Mouse (Mus musculus) urinary bladder, adult 18-20 months (tissue): ENCODE measurements around the gene Rhebl1.
A peak's percentile ranks its signal among the peaks of the same experiment; 100 is the strongest.

Experiments
- DNase-seq, 2 experiments: peaks; one replicate each; pipeline ENCODE4 v3.0.0; 2022; ENCODE audit warnings: low spot score in 2 of 2, mixed read lengths in 2 of 2

Rhebl1 gene

DNA sequence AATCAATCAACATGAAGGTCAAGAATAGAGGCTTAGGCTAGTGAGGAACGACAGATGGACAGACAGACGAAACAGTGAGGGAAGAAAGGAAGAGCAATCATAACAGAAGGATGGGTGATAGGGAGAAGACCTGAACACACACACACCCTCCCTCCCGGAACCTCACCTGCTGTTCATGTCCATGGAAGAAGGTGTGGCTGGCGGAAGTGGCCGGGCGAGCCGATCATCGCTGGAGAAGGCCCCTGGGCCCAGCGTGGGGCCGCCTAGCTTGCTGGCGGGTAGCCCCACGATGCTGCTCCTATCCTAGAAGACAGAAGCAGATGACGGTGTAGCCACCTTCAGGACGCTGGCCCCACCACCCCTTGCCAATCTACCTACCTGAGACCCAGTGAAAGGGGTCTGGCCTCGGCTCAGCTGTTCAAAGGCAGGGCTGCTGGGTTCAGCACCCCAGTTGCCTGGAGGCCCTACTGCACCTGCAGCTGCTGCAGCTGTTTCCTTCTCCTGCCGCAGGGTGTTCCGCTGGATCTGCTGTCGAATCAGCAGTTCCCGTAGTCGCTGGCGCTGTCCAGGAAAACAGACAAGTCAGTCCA is 43.0 kb downstream of the Rhebl1 start:
- DNase-seq = no peak

DNA sequence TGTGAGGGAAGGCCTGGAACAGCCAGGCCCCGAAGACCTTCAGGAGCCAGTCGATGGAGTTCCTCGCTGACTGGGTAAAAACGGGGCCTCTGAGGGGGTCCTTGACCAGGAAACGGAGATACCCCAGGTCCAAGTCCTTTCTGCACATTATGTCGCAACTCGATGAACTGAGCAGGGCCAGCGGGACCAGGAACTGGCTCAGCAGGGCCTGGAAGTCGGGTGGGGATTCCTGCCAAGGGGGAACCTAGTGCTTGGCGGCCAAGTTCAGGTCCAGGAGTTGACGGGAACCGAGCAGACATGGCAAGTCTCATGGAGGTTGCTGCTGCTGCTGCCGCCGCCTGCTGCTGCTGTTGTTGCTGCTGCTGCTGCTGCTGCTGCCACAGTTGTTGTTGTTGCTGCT is 43.7 kb downstream of the Rhebl1 start:
- no peak for DNase-seq

- DNase-seq = no peak
These were observed 44.3 kb downstream of the Rhebl1 start for GRCm38 (mm10) chr15:98849956-98850600.

- DNase-seq = no peak
These were observed 45.2 kb downstream of the Rhebl1 start for GRCm38 (mm10) chr15:98849165-98849564.

- DNase-seq = no peak
These were observed 48.2 kb downstream of the Rhebl1 start for GRCm38 (mm10) chr15:98846140-98846539.

DNA sequence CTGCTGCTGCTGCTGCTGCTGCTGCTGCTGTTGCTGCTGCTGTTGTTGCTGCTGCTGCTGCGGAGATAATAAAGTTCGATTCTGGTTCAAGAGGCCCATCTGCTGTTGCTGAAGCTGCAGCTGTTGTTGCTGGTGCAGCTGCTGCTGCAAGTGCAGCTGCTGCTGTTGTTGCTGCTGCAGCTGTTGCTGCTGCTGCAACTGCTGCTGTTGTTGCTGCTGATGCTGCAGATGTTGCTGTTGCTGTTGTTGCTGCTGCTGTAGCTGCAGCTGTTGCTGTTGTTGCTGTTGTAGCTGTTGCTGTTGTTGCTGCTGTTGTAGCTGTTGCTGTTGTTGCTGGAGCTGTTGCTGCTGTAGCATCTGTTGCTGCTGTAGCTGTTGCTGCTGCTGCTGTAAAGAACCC is 49.2 kb downstream of the Rhebl1 start:
- DNase-seq = no peak

- DNase-seq = no peak
These were observed 50.6 kb downstream of the Rhebl1 start for GRCm38 (mm10) chr15:98843595-98844223.

- no peak for DNase-seq
These were observed 54.4 kb downstream of the Rhebl1 start for GRCm38 (mm10) chr15:98839671-98840585.

- no peak for DNase-seq
These were observed 55.2 kb downstream of the Rhebl1 start for GRCm38 (mm10) chr15:98839161-98839560.

DNA sequence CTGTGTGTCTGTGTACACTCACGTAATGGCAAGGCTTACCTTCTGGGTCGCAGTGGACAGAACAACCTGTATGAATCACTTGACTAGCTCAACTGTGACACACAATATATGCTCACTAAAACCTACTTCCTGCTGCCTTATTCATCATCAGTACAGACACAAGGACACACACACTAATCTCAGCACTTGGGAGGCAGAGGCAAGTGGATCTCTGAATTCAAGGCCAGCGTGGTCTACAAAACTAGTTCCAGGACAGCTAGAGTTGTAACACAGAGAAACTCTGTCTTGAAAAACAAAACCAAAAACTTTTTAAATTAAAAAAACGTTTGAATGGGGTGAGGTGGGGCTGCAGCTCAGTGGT is 56.6 kb downstream of the Rhebl1 start:
- DNase-seq = no peak

DNA sequence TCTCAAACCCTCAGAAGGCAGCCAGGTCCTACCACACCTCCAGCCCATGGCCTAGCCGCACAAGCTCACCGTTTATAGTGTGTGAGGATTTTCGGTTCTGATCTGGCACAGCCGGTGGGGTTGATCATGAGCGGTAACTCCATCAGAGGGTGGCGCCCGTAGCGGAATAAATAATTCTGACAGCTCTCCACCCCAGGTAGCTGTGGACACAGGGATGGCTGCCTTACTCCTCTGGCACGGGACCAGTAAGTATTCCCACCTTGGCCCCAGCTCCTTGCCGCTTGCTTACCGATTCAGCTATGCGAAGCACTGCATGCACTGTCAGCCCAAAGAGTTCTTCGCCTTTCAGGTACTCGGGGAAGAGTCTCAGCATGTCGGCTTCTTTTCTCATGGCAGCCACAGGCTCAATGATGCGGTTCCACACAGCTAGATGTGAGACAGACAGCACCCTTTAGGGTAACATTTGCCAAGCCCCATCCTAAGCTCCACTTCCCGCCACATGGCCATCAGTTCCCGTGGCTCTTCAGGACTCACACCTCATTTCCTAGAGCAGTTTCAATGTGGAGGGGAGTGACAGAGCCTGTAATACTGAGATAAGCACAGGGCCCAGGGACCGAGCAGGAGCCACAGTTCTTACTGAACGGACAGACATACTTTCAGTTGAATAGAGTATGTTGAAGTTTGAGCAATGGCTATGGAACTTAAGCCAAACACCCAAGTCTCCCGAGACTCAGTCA is 57.2 kb downstream of the Rhebl1 start:
- no peak for DNase-seq

DNA sequence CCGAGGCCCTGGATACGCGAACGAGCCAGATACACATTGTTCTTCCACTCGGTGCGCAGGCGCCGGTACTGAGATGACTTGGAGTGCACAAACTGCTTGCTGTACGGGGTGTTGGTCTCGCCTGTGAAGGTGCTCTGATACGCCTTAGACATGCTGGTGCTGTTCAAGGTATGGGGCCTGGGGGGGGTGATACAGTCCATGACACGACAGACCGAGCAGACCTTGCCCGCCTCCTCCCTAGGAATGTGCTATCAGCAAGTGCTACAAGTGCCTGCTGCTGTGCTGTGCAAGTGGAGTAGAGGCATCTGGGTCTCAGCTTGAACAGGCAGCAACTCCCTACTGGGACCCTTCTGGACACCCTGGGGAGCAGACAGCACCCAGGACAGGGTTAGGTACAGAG is 59.0 kb downstream of the Rhebl1 start:
- no peak for DNase-seq

DNA sequence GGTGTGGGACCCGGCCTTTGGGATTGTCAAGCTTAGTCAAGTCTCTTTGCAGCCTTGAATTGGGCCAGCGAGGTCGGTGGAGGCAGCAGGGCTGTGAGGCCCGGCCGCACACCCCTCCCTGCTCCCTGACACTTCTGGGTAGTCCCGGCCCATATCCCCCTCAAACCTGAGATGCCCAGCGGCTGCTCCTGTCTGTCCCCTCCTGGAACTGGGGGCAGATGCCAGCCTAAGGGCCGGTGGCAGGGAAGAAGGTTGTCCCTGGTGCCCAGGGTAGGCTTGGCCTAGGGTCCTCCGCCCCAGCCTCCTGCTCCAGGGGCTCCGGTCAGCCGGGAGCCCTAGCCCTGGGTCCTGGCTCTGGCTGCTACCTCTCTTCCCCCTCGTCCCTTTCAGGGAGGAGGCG is 60.3 kb downstream of the Rhebl1 start:
- no peak for DNase-seq

DNA sequence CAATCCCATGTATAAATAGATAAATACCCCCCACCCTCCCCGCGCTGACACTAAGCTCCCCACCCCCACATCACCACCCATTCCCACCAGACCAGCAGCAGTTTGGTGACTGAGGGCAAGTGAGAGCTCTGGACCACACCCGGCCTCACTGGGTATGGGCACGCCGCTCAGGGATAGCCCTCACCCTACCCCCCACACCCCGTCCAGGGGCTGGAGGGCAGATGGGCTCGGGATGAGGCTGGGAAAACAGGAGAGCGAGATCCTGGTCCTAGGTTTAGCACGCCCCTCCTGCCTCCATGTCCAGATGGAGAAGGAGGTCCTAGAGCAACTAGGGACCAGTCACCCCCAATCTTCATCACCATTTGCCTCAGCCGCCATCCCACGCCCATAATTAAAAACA is 61.1 kb downstream of the Rhebl1 start:
- no peak for DNase-seq

DNA sequence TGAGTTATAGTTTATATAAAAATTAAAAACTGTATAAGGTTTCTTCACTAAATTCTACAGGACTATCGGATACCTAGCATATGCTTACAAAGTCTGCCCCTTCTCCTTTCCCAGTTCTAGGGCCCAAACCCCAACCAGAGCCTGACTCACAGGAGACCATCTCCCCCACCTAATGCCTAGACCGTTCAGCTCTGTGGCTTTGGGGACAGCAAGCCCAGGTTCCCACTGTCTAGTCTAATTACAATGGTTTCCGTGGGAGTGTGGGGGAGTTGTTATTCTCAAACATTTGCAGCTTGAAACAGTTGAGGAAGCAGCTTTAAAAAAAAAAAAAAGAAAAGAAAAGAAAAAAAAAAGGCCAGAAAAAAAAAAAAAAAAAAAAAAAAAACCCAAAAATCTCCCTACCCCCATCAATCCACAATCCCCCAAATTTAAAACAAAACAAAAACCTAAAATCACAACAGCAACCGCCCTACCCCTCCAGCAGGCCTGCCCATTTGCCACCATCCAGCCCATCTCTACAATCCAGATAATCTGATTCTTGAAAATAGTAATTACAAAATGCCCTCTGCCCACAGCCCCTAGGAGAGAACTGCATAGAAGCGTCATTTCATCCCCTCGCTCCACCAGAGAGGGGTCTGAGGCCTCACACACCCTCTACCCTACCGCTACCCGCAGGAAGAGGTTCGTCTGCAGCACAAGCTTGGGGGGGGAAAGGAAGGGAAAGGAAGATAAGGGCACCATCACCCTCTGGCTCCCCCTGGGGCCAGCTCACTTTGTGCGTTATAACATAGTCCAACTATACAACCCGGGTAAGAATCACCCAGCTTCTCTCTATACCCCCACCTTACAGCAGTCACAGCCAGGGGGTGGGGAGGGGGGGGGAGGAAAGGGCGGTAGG is 61.9 kb downstream of the Rhebl1 start:
- no peak for DNase-seq

- DNase-seq = no peak
These were observed 62.7 kb downstream of the Rhebl1 start for GRCm38 (mm10) chr15:98831684-98832035.

DNA sequence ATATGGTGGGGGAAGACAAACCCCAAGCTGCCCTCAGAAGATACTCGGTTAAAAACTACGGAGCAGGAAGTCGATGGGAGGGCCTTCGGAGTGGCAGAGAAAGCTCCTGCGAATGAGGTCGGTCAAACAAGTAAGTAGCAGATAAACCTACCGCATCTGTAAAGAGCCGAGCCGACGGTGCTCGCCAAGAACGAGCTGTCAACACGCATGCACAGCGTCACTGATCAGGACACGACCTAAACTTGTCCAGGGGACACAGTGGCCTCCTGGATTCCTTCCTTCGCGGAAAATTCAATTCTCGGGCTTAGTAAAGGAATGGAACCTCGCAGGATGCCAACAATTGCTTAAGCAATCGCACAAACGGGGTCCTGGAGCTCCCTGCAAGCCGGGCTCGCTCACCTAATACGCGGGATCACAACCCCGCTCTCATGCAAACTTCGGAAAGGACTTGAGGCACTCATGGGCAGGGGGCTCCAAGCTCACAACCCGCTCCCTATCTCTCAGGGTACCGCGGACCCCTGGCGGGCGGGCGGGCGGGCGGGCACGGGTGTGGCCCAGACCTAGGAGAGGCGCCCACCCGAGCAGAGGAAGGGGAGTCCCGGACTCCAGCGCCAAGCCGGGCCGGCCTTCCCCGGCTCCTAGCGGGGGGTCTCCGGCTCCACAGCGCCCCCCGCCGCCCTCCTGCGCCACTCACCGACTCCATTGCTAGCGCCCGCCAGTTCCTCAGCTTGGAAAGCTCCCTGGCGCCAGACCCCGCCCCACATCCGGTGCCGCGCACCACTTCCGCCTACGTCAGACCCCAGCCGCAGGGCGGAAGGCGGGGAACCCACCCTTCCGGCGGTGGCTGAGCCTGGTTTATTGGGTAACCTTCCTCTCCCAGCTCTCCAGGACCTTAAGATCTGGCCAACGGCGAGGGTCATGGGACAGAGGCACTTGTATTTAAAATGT is 63.3 kb downstream of the Rhebl1 start, which contains the start of gene Prkag1:
Prkag1 (minus strand) TSS at position 786 of the 948 bp plus-strand sequence.
- peak; percentile 92 to 96 for DNase-seq
